ENCODE assay signal across 11 mouse cellular contexts in the genomic region with DNA sequence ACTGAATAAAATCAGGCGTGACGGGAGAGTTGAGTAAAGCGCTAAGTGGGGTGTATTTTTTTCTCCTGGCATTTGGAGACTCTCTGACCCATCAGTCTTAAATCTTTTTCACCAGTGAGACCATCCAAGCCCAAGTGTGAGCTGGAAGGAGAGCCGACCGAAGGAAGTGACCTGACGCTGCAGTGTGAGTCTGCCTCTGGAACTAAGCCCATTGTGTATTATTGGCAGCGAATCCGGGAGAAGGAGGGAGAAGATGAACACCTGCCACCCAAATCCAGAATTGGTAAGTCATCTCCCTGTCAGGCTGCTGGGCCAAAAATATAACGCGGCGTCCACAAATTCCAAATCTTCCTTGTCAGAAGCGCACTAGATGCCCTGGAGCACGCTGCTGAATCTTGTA. TPM values are rescaled to one million over a fixed set of nuclear protein-coding genes. Genes with fewer than 3 reads are reported as not detected.
DNase-seq lines count a peak whose midpoint lies in the region; ATAC-seq lines count a peak whose summit lies in the region.
"Had no signal": no experiment of that assay in that cellular context is flagged by ENCODE, and none has a peak within 500 bp of the region (broad histone marks: within the 10 kb centered on the region; RNA-seq: fewer than 3 reads in every experiment).

No protein-coding gene starts in this region.

- no peaks in the 10 kb centered on the region for H3K4me1 ChIP-seq in forebrain, embryonic 15.5 days
- peaks cover 10% of the 10 kb centered on the region for H3K4me1 ChIP-seq in forebrain, embryonic 10.5 days
- peaks cover 23% of the 10 kb centered on the region for H3K4me1 ChIP-seq in kidney, embryonic 15.5 days
- H3K4me1 ChIP-seq in kidney, embryonic 16.5 days (ENCODE audit: insufficient read depth, low read length) = peaks cover 17% of the 10 kb centered on the region
- H3K4me1 ChIP-seq: liver, embryonic 13.5 days had no signal

- H3K9ac ChIP-seq in forebrain, embryonic 15.5 days (replicated peaks) = no peak overlapping the region
- H3K9ac ChIP-seq in kidney, embryonic 15.5 days = no peak overlapping the region
- H3K9ac ChIP-seq in kidney, embryonic 16.5 days (replicated peaks; ENCODE audit: low read length) = no peak overlapping the region
- H3K9ac ChIP-seq: liver, embryonic 13.5 days had no signal

- no peaks in the 10 kb centered on the region for H3K27me3 ChIP-seq in forebrain, embryonic 15.5 days
- no peaks in the 10 kb centered on the region for H3K27me3 ChIP-seq in forebrain, embryonic 10.5 days (ENCODE audit: poor library complexity, severe bottlenecking)
- no peaks in the 10 kb centered on the region for H3K27me3 ChIP-seq in kidney, embryonic 15.5 days
- H3K27me3 ChIP-seq in kidney, embryonic 16.5 days (ENCODE audit: insufficient read depth, low read length) = no peaks in the 10 kb centered on the region
- H3K27me3 ChIP-seq: liver, embryonic 13.5 days had no signal

- no peaks in the 10 kb centered on the region for H3K9me3 ChIP-seq in forebrain, embryonic 15.5 days
- no peaks in the 10 kb centered on the region for H3K9me3 ChIP-seq in forebrain, embryonic 10.5 days
- no peaks in the 10 kb centered on the region for H3K9me3 ChIP-seq in kidney, embryonic 15.5 days (replicated peaks)
- H3K9me3 ChIP-seq in kidney, embryonic 16.5 days (ENCODE audit: low read length) = no peaks in the 10 kb centered on the region
- H3K9me3 ChIP-seq: G1E; liver, embryonic 13.5 days had no signal

- no peak for ATAC-seq in forebrain, embryonic 15.5 days (replicated peaks)
- ATAC-seq in kidney, embryonic 15.5 days (replicated peaks; ENCODE audit: low FRiP score) = no peak
- no peak for ATAC-seq in kidney, embryonic 16.5 days (ENCODE audit: low FRiP score, low TSS enrichment)
- ATAC-seq in cerebellum, adult (ENCODE audit: insufficient number of reproducible peaks, low FRiP score, low TSS enrichment) = peak; percentile 26; the same call in 1 of the 2 replicates

- 66% methylated on average over 13 of the region's 13 CpGs for WGBS in forebrain, embryonic 15.5 days
- WGBS in forebrain, embryonic 10.5 days = 85% methylated on average over 13 of the region's 13 CpGs
- WGBS in kidney, embryonic 15.5 days = 53% methylated on average over 13 of the region's 13 CpGs
- 51% methylated on average over 13 of the region's 13 CpGs for WGBS in kidney, embryonic 16.5 days

- H3K4me2 ChIP-seq in forebrain, embryonic 15.5 days (replicated peaks) = no peak overlapping the region
- H3K4me2 ChIP-seq in kidney, embryonic 15.5 days = no peak overlapping the region
- no peak overlapping the region for H3K4me2 ChIP-seq in kidney, embryonic 16.5 days (replicated peaks; ENCODE audit: low read depth, low read length)
- H3K4me2 ChIP-seq: liver, embryonic 13.5 days had no signal

- DNase-seq in forebrain, embryonic 10.5 days (ENCODE audit: extremely low spot score, low spot score) = no peak
- peak; percentile 16 to 44 for DNase-seq in gastrocnemius, adult 8-10 months (ENCODE audit: low spot score in 2 of 2)
- DNase-seq in lung, postnatal 25 days (ENCODE audit: low spot score) = no peak
- DNase-seq in lung, postnatal 10 days = no peak
- DNase-seq: liver, embryonic 13.5 days had no signal

- H3K4me3 ChIP-seq in forebrain, embryonic 15.5 days = no peak overlapping the region
- no peak overlapping the region for H3K4me3 ChIP-seq in forebrain, embryonic 10.5 days
- H3K4me3 ChIP-seq in kidney, embryonic 15.5 days (replicated peaks) = no peak overlapping the region
- H3K4me3 ChIP-seq in kidney, embryonic 16.5 days (ENCODE audit: low read length) = no peak overlapping the region
- H3K4me3 ChIP-seq: liver, embryonic 13.5 days had no signal

- H3K36me3 ChIP-seq in forebrain, embryonic 15.5 days = peaks cover 22% of the 10 kb centered on the region
- H3K36me3 ChIP-seq in forebrain, embryonic 10.5 days (replicated peaks) = peaks cover 12% of the 10 kb centered on the region
- peaks cover 12% of the 10 kb centered on the region; the same call in 1 of the 2 replicates for H3K36me3 ChIP-seq in kidney, embryonic 15.5 days
- peaks cover 9% of the 10 kb centered on the region; the same call in 1 of the 2 replicates for H3K36me3 ChIP-seq in kidney, embryonic 16.5 days (ENCODE audit: insufficient read depth, low read length)
- H3K36me3 ChIP-seq: G1E; liver, embryonic 13.5 days had no signal

- H3K27ac ChIP-seq in forebrain, embryonic 15.5 days (replicated peaks) = peak overlapping the region; percentile 33; the same call in 1 of the 2 replicates
- H3K27ac ChIP-seq in forebrain, embryonic 10.5 days = no peak overlapping the region
- H3K27ac ChIP-seq in kidney, embryonic 15.5 days = 0 out of 2 replicates have a peak overlapping the region, but pooled peaks have one; percentile 18
- no peak overlapping the region for H3K27ac ChIP-seq in kidney, embryonic 16.5 days (ENCODE audit: low read length)
- H3K27ac ChIP-seq: liver, embryonic 13.5 days; stomach, postnatal 0 days had no signal

RNA-seq across cellular contexts. Expression of gene Hspa8, which starts 28.5 kb away (rescaled TPM):
- polyA plus RNA-seq in forebrain, embryonic 15.5 days (2015; fragmentation: Nextera tagmentation; extraction: Ambion mirVana) = 3,198 TPM in 2 replicates
- 3,411 and 3,929 TPM in 2 replicates for polyA plus RNA-seq in forebrain, embryonic 10.5 days (2016; fragmentation: Nextera tagmentation; extraction: Ambion mirVana)
- 2,873 and 3,000 TPM in 2 replicates for polyA plus RNA-seq in kidney, embryonic 15.5 days (2015; fragmentation: Nextera tagmentation; extraction: Ambion mirVana)
- 2,859 and 3,187 TPM in 2 replicates for polyA plus RNA-seq in kidney, embryonic 16.5 days (2015; fragmentation: Nextera tagmentation; extraction: Ambion mirVana)
- 1,000 to 10,000 TPM in 3 of 4 experiments, 100 to 1,000 TPM in 1; 996 to 1,351 (median 1,061) TPM for total RNA-seq in gastrocnemius, adult 8-10 months (2022)

Comparison
In these comparisons a context has a peak if more than half of its experiments do, and no peak if none do; other contexts are left out.
1. H3K27ac ChIP-seq: peak in forebrain, embryonic 15.5 days (single experiment) and kidney, embryonic 15.5 days (single experiment); none in forebrain, embryonic 10.5 days (single experiment) and kidney, embryonic 16.5 days (single experiment).
2. DNase-seq: peak in gastrocnemius, adult 8-10 months (2 of 2); none in forebrain, embryonic 10.5 days (single experiment), lung, postnatal 25 days (single experiment) and lung, postnatal 10 days (single experiment).